Mouse (Mus musculus): Measurements from ENCODE around the gene Serpine1. TPM values are rescaled to one million over a fixed set of nuclear protein-coding genes. Genes with fewer than 3 reads are reported as not detected.
A peak's percentile ranks its signal among the peaks of the same experiment; 100 is the strongest.

Serpine1 gene
- polyA plus RNA-seq, 1 experiment = 0.94 TPM

- WGBS = 69% methylated on average over 4 of the region's 4 CpGs
- DNase-seq (ENCODE audit: low read depth, low spot score) = no peak
These were observed 3.4 kb downstream of the Serpine1 start for GRCm38 (mm10) chr5:137068711-137069110.

GRCm38 (mm10) chr5:137065923-137066322 lies 6.1 kb downstream of the Serpine1 start:
- WGBS = 64% methylated on average over 8 of the region's 8 CpGs
- no peak for DNase-seq (ENCODE audit: low read depth, low spot score)

GRCm38 (mm10) chr5:137065454-137065853 lies 6.6 kb downstream of the Serpine1 start:
- WGBS = 69% methylated on average over 6 of the region's 6 CpGs
- no peak for DNase-seq (ENCODE audit: low read depth, low spot score)

DNA sequence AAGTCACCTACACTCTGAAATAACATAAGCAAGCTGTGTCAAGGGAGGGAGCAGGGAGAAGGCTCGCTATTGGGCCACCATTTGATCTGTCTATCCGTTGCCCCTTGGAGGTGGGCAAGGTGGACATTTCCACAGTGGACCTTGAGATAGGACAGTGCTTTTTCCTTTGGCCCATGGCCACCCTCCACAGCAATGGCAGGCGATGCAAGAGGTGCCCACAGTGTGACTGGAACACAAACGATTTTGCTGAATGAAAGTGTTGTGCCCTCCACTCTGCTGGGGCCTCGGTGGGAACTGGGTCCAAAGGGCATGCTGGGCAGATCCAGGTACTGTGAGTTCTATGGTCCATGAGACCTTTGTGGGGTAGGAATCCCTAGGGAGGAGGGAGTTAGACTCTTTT lies 9.5 kb downstream of the Serpine1 start:
- no peak for DNase-seq (ENCODE audit: low read depth, low spot score)
- WGBS = 74% methylated on average over 5 of the region's 5 CpGs

DNA sequence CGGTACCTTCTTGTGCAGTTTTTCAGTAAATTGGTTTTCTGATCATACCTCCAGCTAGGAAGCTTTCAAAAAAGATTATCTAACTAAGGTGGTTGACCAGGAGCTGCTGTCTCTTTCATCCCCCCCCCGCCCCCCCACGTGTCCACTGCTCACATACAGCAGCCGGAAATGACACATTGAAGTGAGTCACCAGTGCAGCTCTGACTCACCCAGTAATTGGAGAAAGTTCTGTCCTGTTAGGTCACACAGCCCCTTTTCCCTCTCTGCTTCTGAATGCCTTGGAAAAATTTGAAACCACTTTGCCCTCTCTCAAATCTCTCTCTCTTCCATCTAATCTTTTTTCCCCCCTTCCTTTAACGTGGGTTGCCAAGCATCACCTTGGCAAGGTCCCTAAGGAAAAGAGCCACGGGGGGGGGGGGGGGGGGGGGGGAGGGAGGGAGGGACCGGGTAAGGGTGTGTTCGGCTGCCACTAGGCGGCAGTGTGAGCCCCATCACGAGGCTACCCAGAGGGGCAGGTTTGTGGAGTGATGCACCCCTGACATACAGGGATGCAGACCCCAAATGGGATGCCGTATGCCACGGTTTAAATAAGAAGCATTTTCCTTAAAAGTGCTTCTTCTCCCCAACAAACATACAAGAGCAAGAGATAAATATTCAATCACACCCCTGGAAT lies 10.1 kb downstream of the Serpine1 start:
- 14% methylated on average over 11 of the region's 12 CpGs for WGBS
- DNase-seq (ENCODE audit: low read depth, low spot score) = no peak

DNA sequence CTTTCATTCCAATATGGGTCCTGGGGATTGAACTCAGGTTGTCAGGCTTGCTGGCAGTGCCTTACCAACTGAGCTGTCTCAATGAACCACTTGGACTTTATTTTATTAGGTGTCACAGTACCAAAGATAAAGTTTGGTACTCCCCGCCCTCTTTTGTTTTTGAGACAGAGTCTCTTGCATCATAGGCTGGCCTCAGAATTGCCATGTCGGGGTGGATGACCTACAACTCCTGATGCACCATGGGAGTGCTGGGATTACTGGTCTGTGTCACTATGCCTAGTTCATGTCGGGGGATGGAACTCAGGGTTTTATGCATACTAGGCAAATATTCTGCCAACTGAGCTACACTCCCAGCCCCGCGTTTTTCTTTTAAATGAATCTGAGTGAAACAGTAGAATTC lies 17.2 kb downstream of the Serpine1 start:
- WGBS = 52% methylated on average over 5 of the region's 5 CpGs
- no peak for DNase-seq (ENCODE audit: low read depth, low spot score)

- DNase-seq (ENCODE audit: low read depth, low spot score) = no peak
- WGBS = 85% methylated on average over 7 of the region's 7 CpGs
These were observed 17.8 kb downstream of the Serpine1 start for GRCm38 (mm10) chr5:137054299-137054698.

GRCm38 (mm10) chr5:137051914-137052505 lies 20.1 kb downstream of the Serpine1 start:
- WGBS = 48% methylated on average over 5 of the region's 5 CpGs
- no peak for DNase-seq (ENCODE audit: low read depth, low spot score)

DNA sequence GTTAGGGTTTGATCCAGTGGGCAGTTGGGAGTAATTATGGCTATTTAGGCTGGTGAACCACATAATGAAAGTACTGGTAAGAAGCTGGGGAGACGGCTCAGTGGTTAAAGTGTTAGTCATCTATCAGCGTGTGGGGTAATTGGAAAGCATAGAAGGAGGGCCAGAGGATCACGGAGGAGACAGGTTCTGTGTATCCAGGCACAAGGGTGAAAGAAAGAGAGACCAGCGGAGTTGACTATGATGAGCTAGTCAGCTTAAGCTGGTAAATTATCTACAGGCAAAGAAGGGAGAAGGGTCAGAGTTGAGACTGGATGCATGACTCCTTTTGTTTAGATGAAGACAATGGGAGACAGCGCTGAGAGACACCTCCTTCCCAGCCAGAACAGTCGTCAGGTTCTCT lies 20.9 kb downstream of the Serpine1 start:
- DNase-seq (ENCODE audit: low read depth, low spot score) = no peak
- 42% methylated on average over 6 of the region's 6 CpGs for WGBS

DNA sequence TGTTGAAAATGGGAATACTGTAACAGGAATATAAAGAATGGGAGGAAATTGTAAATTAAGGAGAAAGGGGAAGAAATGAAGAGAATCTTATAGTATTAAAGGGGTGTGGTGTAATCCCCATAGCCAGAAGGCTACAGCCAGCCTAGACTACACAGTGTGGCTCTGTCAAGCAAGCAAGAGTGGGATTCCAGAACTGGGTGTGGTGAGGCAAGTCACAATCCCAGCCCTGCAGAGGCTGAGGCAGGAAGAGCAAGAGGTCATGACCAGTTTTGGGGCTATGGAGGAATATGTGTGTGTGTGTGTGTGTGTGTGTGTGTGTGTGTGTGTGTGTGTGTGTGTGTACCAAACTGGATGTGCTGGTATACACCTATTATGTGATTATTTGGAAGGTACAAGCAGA lies 25.1 kb downstream of the Serpine1 start:
- DNase-seq (ENCODE audit: low read depth, low spot score) = no peak

DNA sequence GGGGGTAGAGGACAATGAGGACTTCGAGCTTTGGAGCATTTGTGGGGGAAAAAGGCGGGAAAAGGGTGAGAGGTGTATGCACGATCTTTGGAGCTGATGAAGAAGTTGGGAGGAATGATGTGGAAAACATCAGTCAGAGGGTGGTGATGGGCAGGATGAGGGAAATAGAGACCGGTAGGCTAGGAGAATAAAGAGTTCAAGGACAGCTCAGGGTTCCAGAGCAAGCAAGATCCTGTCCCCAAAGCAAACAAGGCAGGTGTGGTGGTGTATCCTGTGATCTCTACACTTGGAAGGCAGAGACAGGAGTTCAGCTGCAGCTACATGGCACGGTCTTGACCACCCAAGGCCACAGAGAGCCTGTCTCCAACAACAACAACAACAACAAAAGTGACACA lies 25.7 kb downstream of the Serpine1 start:
- no peak for DNase-seq (ENCODE audit: low read depth, low spot score)
- 16% methylated on average over 5 of the region's 5 CpGs for WGBS

GRCm38 (mm10) chr5:137045402-137046323 lies 26.4 kb downstream of the Serpine1 start, which contains the start of gene Ap1s1:
Gene Ap1s1, minus strand, starts transcription at chr5:137046135.
- WGBS = under 1% methylated on average over 48 of the region's 48 CpGs
- peak; percentile 76 for DNase-seq (ENCODE audit: low read depth, low spot score)

DNA sequence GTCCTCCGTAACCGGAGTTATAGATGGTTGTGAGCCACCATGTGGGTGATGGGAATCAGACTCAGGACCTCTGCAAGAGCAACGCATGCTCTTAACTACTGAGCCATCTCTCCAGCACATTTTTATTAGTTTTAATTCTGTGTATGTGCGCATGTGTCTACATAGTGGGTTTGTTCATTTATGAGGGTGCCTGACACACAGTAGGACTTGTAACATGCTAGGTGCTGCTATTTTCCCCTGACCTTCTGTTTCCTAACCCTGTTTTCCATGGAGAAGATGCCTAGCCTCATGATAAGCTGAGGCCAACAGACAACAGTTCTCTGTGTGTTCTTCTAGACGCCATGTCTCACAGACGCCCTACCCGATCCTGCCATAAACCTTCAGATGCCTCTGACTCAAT lies 28.1 kb downstream of the Serpine1 start:
- DNase-seq (ENCODE audit: low read depth, low spot score) = no peak

DNA sequence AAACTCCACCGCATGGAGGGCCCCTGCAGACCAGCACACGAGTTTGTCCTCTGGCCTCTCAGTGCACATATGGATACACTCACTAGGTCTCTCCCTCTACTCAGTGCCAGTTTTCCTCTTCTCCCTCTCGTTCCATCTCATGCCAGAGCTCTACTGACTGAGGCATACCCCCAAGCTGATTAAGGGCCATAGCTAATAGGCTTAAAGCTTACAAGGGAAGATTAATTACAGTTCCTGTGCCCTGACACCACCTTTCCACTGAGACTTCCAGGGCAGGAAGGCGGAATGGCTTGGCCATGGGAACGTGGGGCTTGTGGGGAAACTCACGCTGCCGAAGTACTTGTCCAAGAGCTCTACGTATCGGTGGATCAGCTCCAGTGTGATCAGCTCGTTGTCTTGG lies 30.6 kb downstream of the Serpine1 start:
- WGBS = 90% methylated on average over 10 of the region's 10 CpGs
- DNase-seq (ENCODE audit: low read depth, low spot score) = no peak

More for the DNA sequence above, 28.1 kb downstream of the Serpine1 start:
- 94% methylated on average over 7 of the region's 7 CpGs for WGBS

DNA sequence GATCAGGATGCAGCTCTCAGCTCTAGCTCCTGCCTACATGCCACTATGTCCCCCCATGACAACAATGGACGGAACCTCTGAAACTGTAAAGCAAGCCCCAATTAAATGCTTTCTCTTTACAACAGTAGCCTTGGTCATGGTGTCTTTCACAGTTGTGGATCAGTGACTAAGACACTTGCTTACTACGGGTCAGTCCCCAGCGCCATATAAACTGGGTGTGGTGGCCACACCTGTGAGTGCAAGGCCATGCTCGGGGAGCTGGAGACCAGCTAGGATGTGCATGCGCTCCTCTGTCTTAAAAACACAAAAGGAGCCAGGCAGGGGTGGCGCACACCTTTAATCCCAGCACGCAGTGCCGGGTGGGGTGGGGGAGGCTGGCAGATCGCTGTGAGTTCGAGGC lies 32.6 kb downstream of the Serpine1 start:
- DNase-seq (ENCODE audit: low read depth, low spot score) = no peak
- 57% methylated on average over 10 of the region's 10 CpGs for WGBS

GRCm38 (mm10) chr5:137036211-137036610 lies 35.9 kb downstream of the Serpine1 start:
- DNase-seq (ENCODE audit: low read depth, low spot score) = no peak
- WGBS = 86% methylated on average over 13 of the region's 13 CpGs

GRCm38 (mm10) chr5:137032641-137033074 lies 39.4 kb downstream of the Serpine1 start:
- under 1% methylated on average over 49 of the region's 49 CpGs for WGBS
- peak; percentile 58 for DNase-seq (ENCODE audit: low read depth, low spot score)

DNA sequence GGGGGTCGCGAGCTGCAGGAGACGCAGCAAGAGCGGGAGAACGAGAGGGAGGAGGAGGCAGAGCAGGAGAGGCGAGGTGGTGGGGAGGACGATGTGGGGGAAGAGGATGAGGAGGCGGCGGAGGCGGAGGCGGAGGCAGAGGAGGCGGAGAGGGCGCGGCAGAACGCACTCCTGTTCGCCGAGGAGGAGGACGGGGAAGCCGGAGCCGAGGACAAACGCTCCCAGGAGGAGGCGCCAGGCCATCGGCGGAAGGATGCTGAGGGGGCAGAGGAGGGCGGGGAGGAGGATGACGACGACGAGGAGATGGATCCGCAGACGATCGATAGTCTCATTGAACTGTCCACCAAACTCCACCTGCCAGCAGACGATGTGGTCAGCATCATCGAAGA lies 40.0 kb downstream of the Serpine1 start:
- DNase-seq (ENCODE audit: low read depth, low spot score) = no peak
- 2% methylated on average over 33 of the region's 33 CpGs for WGBS

GRCm38 (mm10) chr5:137031076-137032032 lies 40.7 kb downstream of the Serpine1 start:
- no peak for DNase-seq (ENCODE audit: low read depth, low spot score)
- WGBS = 2% methylated on average over 78 of the region's 78 CpGs

All from large intestine, adult 2 months (tissue).